Comparison of ENCODE assay signal across 8 mouse cellular contexts in genomic region chr11:103051249-103051691, GRCm38 (mm10). TPM values are rescaled to one million over a fixed set of nuclear protein-coding genes. Genes with fewer than 3 reads are reported as not detected.
A peak's percentile ranks its signal among the peaks of the same experiment; 100 is the strongest.
DNase-seq lines count a peak whose midpoint lies in the region; ATAC-seq and TF ChIP-seq lines count a peak whose summit lies in the region.

No protein-coding gene starts in this region.

- peak in 1 of 2 experiments; percentile 51 for DNase-seq in layer of hippocampus, adult 2 months (ENCODE audit: low spot score in 2 of 2)
- DNase-seq in layer of hippocampus, postnatal 14 days (ENCODE audit: low spot score in 2 of 2) = no peak
- DNase-seq in adrenal gland, postnatal 14 days = peak; percentile 84
- peak; percentile 99 for DNase-seq in heart, adult 11 months
- DNase-seq in left cerebral cortex, postnatal 25 days (ENCODE audit: low spot score in 2 of 2) = peak; percentile 45 to 70
- DNase-seq in urinary bladder, postnatal 36 days (ENCODE audit: low spot score in 2 of 2) = peak; percentile 40 to 73
- no peak for DNase-seq in hindbrain, embryonic 14.5 days (ENCODE audit: low spot score)
- no peak for DNase-seq in limb, embryonic 10.5 days (ENCODE audit: low spot score)

- H3K27ac ChIP-seq in layer of hippocampus, adult 2 months = peak overlapping the region; percentile 78
- no peak overlapping the region for H3K27ac ChIP-seq in hindbrain, embryonic 14.5 days
- no peak overlapping the region for H3K27ac ChIP-seq in limb, embryonic 10.5 days

- no peaks in the 10 kb centered on the region for H3K9me3 ChIP-seq in hindbrain, embryonic 14.5 days (ENCODE audit: control insufficient read depth, low read length)
- no peaks in the 10 kb centered on the region for H3K9me3 ChIP-seq in limb, embryonic 10.5 days (replicated peaks)

- intact Hi-C loops in left cerebral cortex, postnatal 25 days (cut with DNase I) = no loop called here

- peaks cover 68% of the 10 kb centered on the region for H3K36me3 ChIP-seq in hindbrain, embryonic 14.5 days (replicated peaks; ENCODE audit: control insufficient read depth, insufficient read depth)
- peaks cover 79% of the 10 kb centered on the region for H3K36me3 ChIP-seq in limb, embryonic 10.5 days

- no peak for ATAC-seq in hindbrain, embryonic 14.5 days (ENCODE audit: low FRiP score)

- no peak overlapping the region for H3K4me3 ChIP-seq in layer of hippocampus, adult 2 months
- no peak overlapping the region for H3K4me3 ChIP-seq in hindbrain, embryonic 14.5 days (replicated peaks; ENCODE audit: low read length)
- H3K4me3 ChIP-seq in limb, embryonic 10.5 days = no peak overlapping the region

- TF ChIP-seq CTCF in layer of hippocampus, adult 2 months (conservative IDR thresholded peaks at IDR 0.05) = 0 out of 2 replicates have a peak, but pooled peaks have one; percentile 15

- H3K9ac ChIP-seq in hindbrain, embryonic 14.5 days = no peak overlapping the region

- no peak overlapping the region for H3K4me2 ChIP-seq in hindbrain, embryonic 14.5 days (replicated peaks)

- no peaks in the 10 kb centered on the region for H3K4me1 ChIP-seq in hindbrain, embryonic 14.5 days (replicated peaks; ENCODE audit: control insufficient read depth, insufficient read depth, low read length)
- H3K4me1 ChIP-seq in limb, embryonic 10.5 days = no peaks in the 10 kb centered on the region

- H3K27me3 ChIP-seq in hindbrain, embryonic 14.5 days (ENCODE audit: control insufficient read depth, insufficient read depth, low read length) = no peaks in the 10 kb centered on the region
- no peaks in the 10 kb centered on the region for H3K27me3 ChIP-seq in limb, embryonic 10.5 days (ENCODE audit: low read depth, poor library complexity, severe bottlenecking)

- 89% methylated on average over 8 of the region's 8 CpGs for WGBS in hindbrain, embryonic 14.5 days
- 82% methylated on average over 8 of the region's 8 CpGs for WGBS in limb, embryonic 10.5 days

RNA-seq across cellular contexts. Expression of gene Dcakd, which starts 23.1 kb away (rescaled TPM):
- total RNA-seq in layer of hippocampus, adult 2 months (2021) = 10 to 100 TPM; 77.1 to 80.3 TPM
- 100 to 1,000 TPM; 113 to 128 TPM for total RNA-seq in layer of hippocampus, postnatal 14 days (2021)
- total RNA-seq in adrenal gland, postnatal 14 days (2021) = 65.0 and 66.3 TPM in 2 replicates
- total RNA-seq in left cerebral cortex, postnatal 25 days (2021) = 10 to 100 TPM; 67.7 to 68.1 TPM
- 161 and 166 TPM in 2 replicates for polyA plus RNA-seq in hindbrain, embryonic 14.5 days (2014; fragmentation: Nextera tagmentation; extraction: Ambion mirVana)
- polyA plus RNA-seq in limb, embryonic 10.5 days (2016; fragmentation: Nextera tagmentation; extraction: Ambion mirVana) = 260 and 269 TPM in 2 replicates

RNA-seq across cellular contexts. Expression of gene Nmt1, which starts 23.3 kb away (rescaled TPM):
- 100 to 1,000 TPM; 169 to 173 TPM for total RNA-seq in layer of hippocampus, adult 2 months (2021)
- total RNA-seq in layer of hippocampus, postnatal 14 days (2021) = 100 to 1,000 TPM; 112 to 113 TPM
- 88.8 and 93.1 TPM in 2 replicates for total RNA-seq in adrenal gland, postnatal 14 days (2021)
- 100 to 1,000 TPM; 122 to 124 TPM for total RNA-seq in left cerebral cortex, postnatal 25 days (2021)
- 31.8 and 34.3 TPM in 2 replicates for polyA plus RNA-seq in hindbrain, embryonic 14.5 days (2014; fragmentation: Nextera tagmentation; extraction: Ambion mirVana)
- 60.5 and 63.1 TPM in 2 replicates for polyA plus RNA-seq in limb, embryonic 10.5 days (2016; fragmentation: Nextera tagmentation; extraction: Ambion mirVana)

RNA-seq across cellular contexts. Expression of gene Plcd3, which starts 50.2 kb away (rescaled TPM):
- 10 to 100 TPM in 1 of 2 experiments, 1 to 10 TPM in 1; 9.3 to 10.2 TPM for total RNA-seq in layer of hippocampus, adult 2 months (2021)
- 10 to 100 TPM in 1 of 2 experiments, 1 to 10 TPM in 1; 9.7 to 10.3 TPM for total RNA-seq in layer of hippocampus, postnatal 14 days (2021)
- 9.3 and 11.2 TPM in 2 replicates for total RNA-seq in adrenal gland, postnatal 14 days (2021)
- 10 to 100 TPM; 13.3 to 13.8 TPM for total RNA-seq in left cerebral cortex, postnatal 25 days (2021)
- 1.7 and 1.9 TPM in 2 replicates for polyA plus RNA-seq in hindbrain, embryonic 14.5 days (2014; fragmentation: Nextera tagmentation; extraction: Ambion mirVana)
- polyA plus RNA-seq in limb, embryonic 10.5 days (2016; fragmentation: Nextera tagmentation; extraction: Ambion mirVana) = 1.5 and 1.8 TPM in 2 replicates

RNA-seq across cellular contexts. Expression of gene Acbd4, which starts 50.2 kb away (rescaled TPM):
- 10 to 100 TPM; 87.1 to 91.0 TPM for total RNA-seq in layer of hippocampus, adult 2 months (2021)
- 10 to 100 TPM; 71.0 to 80.3 TPM for total RNA-seq in layer of hippocampus, postnatal 14 days (2021)
- total RNA-seq in adrenal gland, postnatal 14 days (2021) = 77.8 and 84.9 TPM in 2 replicates
- total RNA-seq in left cerebral cortex, postnatal 25 days (2021) = 10 to 100 TPM; 68.9 to 70.7 TPM
- 8.3 and 10.6 TPM in 2 replicates for polyA plus RNA-seq in hindbrain, embryonic 14.5 days (2014; fragmentation: Nextera tagmentation; extraction: Ambion mirVana)
- 4.0 and 5.1 TPM in 2 replicates for polyA plus RNA-seq in limb, embryonic 10.5 days (2016; fragmentation: Nextera tagmentation; extraction: Ambion mirVana)

Comparison
In these comparisons a context has a peak if more than half of its experiments do, and no peak if none do; other contexts are left out.
1. DNase-seq: peak in adrenal gland, postnatal 14 days (single experiment), heart, adult 11 months (single experiment), left cerebral cortex, postnatal 25 days (2 of 2) and urinary bladder, postnatal 36 days (2 of 2); none in layer of hippocampus, postnatal 14 days (0 of 2), hindbrain, embryonic 14.5 days (single experiment) and limb, embryonic 10.5 days (single experiment).